ENCODE assay signal across 8 mouse cellular contexts in genomic region chr12:111416921-111417779, GRCm38 (mm10). TPM values are rescaled to one million over a fixed set of nuclear protein-coding genes. Genes with fewer than 3 reads are reported as not detected.
A peak's percentile ranks its signal among the peaks of the same experiment; 100 is the strongest.
DNase-seq lines count a peak whose midpoint lies in the region; ATAC-seq and TF ChIP-seq lines count a peak whose summit lies in the region.

Gene Exoc3l4 (plus strand): TSS chr12:111417017.

- H3K4me3 ChIP-seq in thymus, adult 2 months (ENCODE audit: control insufficient read depth, insufficient read depth, low read length): peak within 1 kb of the TSS; percentile 26
- peak within 1 kb of the TSS; percentile 55 for H3K4me3 ChIP-seq in heart, embryonic 10.5 days
- peak within 1 kb of the TSS; percentile 47 for H3K4me3 ChIP-seq in kidney, embryonic 16.5 days (ENCODE audit: low read length)

- no peak for TF ChIP-seq CTCF in thymus, adult 2 months (IDR thresholded peaks at IDR 0.05; ENCODE audit: borderline replicate concordance, control insufficient read depth, extremely low read depth, insufficient read depth, low read length, poor library complexity)

- H3K27me3 ChIP-seq in thymus, adult 2 months (ENCODE audit: control insufficient read depth, insufficient read depth, low read length): no peaks in the 10 kb centered on the region; the same call in 1 of the 2 replicates
- H3K27me3 ChIP-seq in heart, embryonic 10.5 days (ENCODE audit: insufficient read depth, poor library complexity, severe bottlenecking): peaks cover 56% of the 10 kb centered on the region
- peaks cover 9% of the 10 kb centered on the region; the same call in 1 of the 2 replicates for H3K27me3 ChIP-seq in kidney, embryonic 16.5 days (ENCODE audit: insufficient read depth, low read length)

- WGBS in thymus, adult 2 months: 17% methylated on average over 17 of the region's 17 CpGs
- 2% methylated on average over 17 of the region's 17 CpGs for WGBS in heart, embryonic 10.5 days
- 4% methylated on average over 17 of the region's 17 CpGs for WGBS in kidney, embryonic 16.5 days

- H3K9me3 ChIP-seq in heart, embryonic 10.5 days: no peaks in the 10 kb centered on the region
- H3K9me3 ChIP-seq in kidney, embryonic 16.5 days (ENCODE audit: low read length): no peaks in the 10 kb centered on the region

- H3K9ac ChIP-seq in kidney, embryonic 16.5 days (replicated peaks; ENCODE audit: low read length): peak within 1 kb of the TSS; percentile 65

- ATAC-seq in kidney, embryonic 16.5 days (ENCODE audit: low FRiP score, low TSS enrichment): peak; percentile 77
- peak; percentile 23; the same call in 1 of the 2 replicates for ATAC-seq in megakaryocyte progenitor cell, adult 5-6 weeks (replicated peaks; ENCODE audit: poor library complexity)

- H3K36me3 ChIP-seq in thymus, adult 2 months (ENCODE audit: control insufficient read depth, insufficient read depth, low read length): no peaks in the 10 kb centered on the region
- H3K36me3 ChIP-seq in heart, embryonic 10.5 days: no peaks in the 10 kb centered on the region
- H3K36me3 ChIP-seq in kidney, embryonic 16.5 days (ENCODE audit: insufficient read depth, low read length): no peaks in the 10 kb centered on the region

- H3K4me1 ChIP-seq in thymus, adult 2 months (replicated peaks; ENCODE audit: control insufficient read depth, insufficient read depth, low read length): 0 out of 2 replicates have a peak, but pooled peaks cover 5% of the 10 kb centered on the region
- peaks cover 59% of the 10 kb centered on the region for H3K4me1 ChIP-seq in heart, embryonic 10.5 days
- H3K4me1 ChIP-seq in kidney, embryonic 16.5 days (ENCODE audit: insufficient read depth, low read length): peaks cover 37% of the 10 kb centered on the region

- no peak for TF ChIP-seq POLR2A in thymus, adult 2 months (IDR thresholded peaks at IDR 0.05; ENCODE audit: control insufficient read depth, extremely low read depth, insufficient read depth, low read length, poor library complexity)

- no peak for DNase-seq in thymus, adult 2 months
- DNase-seq in thymus, adult 18-20 months: no peak
- DNase-seq in heart, embryonic 10.5 days (ENCODE audit: low spot score): no peak
- no peak for DNase-seq in cerebellum, adult 9-10 months
- DNase-seq in urinary bladder, postnatal 36 days (ENCODE audit: low spot score in 2 of 2): no peak
- no peak for DNase-seq in adipocyte (ENCODE audit: low spot score)

- H3K4me2 ChIP-seq in kidney, embryonic 16.5 days (replicated peaks; ENCODE audit: low read depth, low read length): peak within 1 kb of the TSS; percentile 65

- H3K27ac ChIP-seq in thymus, adult 2 months (ENCODE audit: control insufficient read depth, insufficient read depth, low read length): peak within 1 kb of the TSS; percentile 36; the same call in 1 of the 2 replicates
- H3K27ac ChIP-seq in heart, embryonic 10.5 days: peak within 1 kb of the TSS; percentile 69
- peak within 1 kb of the TSS; percentile 76 for H3K27ac ChIP-seq in kidney, embryonic 16.5 days (ENCODE audit: low read length)

RNA-seq across cellular contexts. Expression of gene Exoc3l4, which starts in this region (rescaled TPM):
- 31.0 and 41.5 TPM in 2 replicates for polyA plus RNA-seq in thymus, adult 2 months (2012; rRNA removed)
- 14.5 and 14.6 TPM in 2 replicates for polyA plus RNA-seq in heart, embryonic 10.5 days (2016; fragmentation: Nextera tagmentation; extraction: Ambion mirVana)
- polyA plus RNA-seq in kidney, embryonic 16.5 days (2015; fragmentation: Nextera tagmentation; extraction: Ambion mirVana): 19.4 and 19.9 TPM in 2 replicates
- 0.42 and 1.1 TPM in 2 replicates for total RNA-seq in megakaryocyte progenitor cell, adult 5-6 weeks (2015)
- not detected in 2 replicates for total RNA-seq in megakaryocyte progenitor cell, adult 5-6 weeks (2017)
